Mouse (Mus musculus) MN1 (cell line): ENCODE data around the gene Pou2f3.

Experiments
- DNase-seq: peaks from one replicate; pipeline ENCODE4 v3.0.0-alpha.2; 2016; ENCODE audit warnings: low spot score

Pou2f3 gene

GRCm38 (mm10) chr9:43210190-43210682 lies at the start of gene Pou2f3:
Gene Pou2f3 (minus strand): TSS chr9:43210369.
- DNase-seq = no peak

DNA sequence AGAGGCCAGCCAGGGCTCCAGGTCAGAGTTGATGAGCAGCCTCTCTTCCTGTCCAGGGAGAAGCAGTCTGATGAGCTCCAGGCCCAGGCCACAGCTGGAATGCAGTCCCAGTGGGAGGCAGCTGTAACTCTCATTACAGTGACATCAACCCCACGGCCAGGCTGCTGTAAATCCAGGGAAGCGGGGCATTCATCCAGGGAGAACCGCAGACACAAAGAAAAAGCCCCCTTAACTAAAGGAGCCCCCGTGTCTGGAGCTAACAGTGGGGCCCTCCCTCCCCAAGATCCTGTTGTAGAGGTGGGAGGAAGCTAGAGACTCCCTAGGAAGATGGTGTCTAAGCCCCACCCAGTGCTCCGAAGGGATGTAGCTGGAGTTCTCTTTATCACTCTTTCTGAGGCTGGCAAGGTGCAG lies 43.1 kb upstream of the Pou2f3 start:
- no peak for DNase-seq

DNA sequence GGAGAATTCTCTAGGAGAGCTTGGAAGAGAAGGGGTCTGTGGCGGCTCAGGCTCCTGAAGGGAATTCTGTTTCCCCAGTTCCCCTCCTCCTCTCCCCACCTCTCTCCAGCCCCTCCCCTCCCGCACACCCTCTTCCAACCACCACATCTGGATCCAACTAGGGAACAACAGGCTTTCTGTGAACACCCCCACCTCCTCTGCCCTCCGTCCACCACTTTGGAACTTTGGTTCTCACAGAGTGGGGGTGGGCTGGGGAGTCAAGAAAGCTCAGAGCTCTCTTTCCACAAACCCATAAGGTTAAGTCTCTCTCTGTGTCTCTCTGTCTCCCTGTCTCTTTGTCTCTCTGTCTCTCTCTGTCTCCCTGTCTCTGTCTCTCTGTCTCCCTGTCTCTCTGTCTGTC lies 42.6 kb upstream of the Pou2f3 start:
- no peak for DNase-seq

GRCm38 (mm10) chr9:43251786-43252185 lies 41.6 kb upstream of the Pou2f3 start:
- no peak for DNase-seq

GRCm38 (mm10) chr9:43246738-43247180 lies 36.6 kb upstream of the Pou2f3 start:
- DNase-seq = no peak

DNA sequence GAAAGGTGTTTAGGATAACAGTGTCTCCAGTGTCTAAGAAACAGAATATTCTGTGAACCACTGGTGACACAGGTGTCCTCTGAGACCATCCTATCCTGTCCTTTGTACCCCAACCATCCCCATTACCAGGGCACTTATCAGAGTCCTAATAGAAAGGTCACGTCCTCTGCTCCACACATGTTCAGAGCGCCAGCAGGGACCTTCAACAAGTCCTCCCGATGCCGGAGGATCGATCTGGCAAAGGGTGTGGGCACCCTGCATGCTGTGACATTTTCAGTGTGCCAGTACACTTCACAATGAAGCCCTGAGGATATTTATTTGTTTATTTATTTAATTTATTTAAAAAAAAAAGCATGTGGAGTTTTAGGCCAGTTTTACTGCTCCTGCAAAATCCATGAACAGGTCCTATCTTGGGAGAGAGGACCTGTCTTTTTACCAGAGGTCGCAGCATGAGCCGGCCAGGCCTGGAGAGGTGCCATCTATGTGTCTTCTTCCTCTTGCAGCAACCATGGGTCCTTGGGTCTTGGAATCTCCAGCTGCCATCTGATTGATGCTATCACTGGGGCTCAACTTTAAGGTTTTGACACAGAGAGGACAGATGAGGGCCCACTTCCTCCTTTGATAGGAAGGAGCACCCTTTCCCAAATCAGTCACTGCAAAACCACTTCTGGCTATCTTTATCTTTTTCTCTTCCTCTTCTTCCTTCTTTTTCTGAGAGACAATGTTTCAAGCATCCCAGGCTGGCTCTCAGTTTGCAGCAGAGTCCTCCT lies 35.8 kb upstream of the Pou2f3 start:
- DNase-seq = no peak

GRCm38 (mm10) chr9:43242432-43242831 lies 32.3 kb upstream of the Pou2f3 start:
- no peak for DNase-seq

DNA sequence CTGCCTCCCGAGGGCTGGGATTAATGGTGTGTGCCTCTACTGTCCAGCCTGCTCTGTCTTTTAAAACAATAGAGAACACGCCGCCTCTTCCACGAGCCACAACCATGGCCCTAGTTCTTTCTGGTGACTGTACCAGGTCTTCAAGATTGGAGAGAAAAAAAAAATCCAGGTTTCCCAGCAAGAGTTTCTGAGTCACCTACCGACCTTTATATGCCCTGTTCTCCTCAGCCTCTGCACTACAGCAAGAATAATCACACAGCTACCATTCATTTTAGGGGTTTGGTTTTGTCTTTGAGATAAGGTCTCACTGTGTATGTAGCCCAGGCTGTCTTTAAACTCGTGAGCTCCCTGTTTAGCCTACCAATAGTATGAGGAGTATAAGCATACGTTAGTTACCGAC lies 31.8 kb upstream of the Pou2f3 start:
- no peak for DNase-seq

DNA sequence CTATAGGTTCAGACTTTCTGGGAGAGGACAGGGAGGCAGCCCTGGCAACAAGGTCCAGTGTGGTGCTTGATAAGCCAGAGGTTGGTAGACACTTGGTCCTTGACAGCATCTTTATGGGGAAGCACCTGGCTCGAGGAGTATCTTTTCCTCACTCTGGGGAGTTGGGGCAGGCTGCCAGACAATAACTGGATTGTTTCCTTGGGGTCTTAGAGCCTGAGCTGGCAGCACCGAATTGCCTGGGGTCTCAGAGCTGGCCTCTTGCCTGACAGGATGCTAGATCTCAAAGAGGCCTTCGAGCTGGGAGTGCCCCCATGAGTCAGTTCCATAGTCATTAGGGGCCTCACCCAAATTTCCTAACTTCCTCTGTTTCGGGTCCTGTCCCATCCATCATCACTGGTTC lies 31.1 kb upstream of the Pou2f3 start:
- no peak for DNase-seq

DNA sequence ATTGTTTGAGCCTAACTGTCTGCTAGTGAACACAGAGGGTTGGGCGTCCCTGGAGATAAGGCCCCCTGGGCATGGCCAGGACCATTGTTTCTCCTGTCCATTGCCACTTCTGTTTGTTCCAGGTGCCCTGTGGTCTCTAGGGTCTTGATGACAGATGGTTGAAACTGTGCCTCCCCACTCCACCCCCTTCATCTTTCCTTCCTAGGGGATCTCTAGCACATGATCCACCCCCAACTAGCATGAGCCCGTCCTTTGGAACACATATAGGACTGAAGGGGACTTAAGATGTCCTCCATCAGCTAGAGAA lies 30.4 kb upstream of the Pou2f3 start:
- DNase-seq = no peak

- DNase-seq = no peak
Observed at GRCm38 (mm10) chr9:43239712-43240593, 29.8 kb upstream of the Pou2f3 start, which contains the start of gene Oaf. Gene Oaf (minus strand): TSS chr9:43239911.

- DNase-seq = no peak
Observed at GRCm38 (mm10) chr9:43238631-43239545, 28.7 kb upstream of the Pou2f3 start.

GRCm38 (mm10) chr9:43238167-43238566 lies 28.0 kb upstream of the Pou2f3 start:
- no peak for DNase-seq

- DNase-seq = no peak
Observed at GRCm38 (mm10) chr9:43237111-43237775, 27.1 kb upstream of the Pou2f3 start.

DNA sequence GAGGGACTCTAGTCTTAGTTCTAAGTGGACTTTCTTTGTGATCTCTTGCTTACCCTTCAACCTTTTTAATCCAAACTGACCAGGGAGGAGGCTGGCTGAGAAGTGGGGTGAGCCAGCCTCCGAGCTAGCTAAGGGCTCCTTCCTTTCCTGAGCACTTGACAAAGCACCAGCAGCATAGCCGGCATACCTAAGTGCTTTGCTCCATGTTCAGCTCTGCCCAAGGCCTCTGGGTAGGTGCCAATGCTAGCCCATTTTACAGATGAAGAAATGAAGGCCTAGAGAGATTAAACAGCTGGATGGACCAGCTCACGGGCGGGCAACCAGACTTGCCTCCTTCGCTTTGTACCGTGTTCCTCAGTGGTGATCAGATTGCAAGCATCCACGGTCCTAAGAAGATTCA lies 26.4 kb upstream of the Pou2f3 start:
- DNase-seq = no peak

DNA sequence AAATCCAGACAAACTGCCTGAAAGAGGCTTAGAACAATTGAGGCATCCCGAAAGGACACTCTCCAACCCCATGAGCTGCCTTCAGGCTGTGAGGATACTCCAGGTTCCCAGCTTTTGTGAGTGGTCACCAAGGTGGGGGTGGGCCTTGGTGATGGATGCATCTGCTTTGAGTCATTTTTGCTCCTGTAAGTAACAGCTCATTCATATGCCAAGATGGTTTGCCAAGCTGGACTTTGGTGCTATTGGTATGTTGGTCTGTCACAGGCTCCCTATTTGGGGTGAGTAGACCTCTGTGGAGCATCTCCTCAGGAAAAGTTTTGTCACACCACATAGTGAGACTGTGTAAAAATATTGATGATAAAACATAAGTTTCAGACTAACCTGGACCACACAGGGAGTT lies 25.9 kb upstream of the Pou2f3 start:
- no peak for DNase-seq

- no peak for DNase-seq
Observed at GRCm38 (mm10) chr9:43235336-43235735, 25.2 kb upstream of the Pou2f3 start.

- DNase-seq = no peak
Observed at GRCm38 (mm10) chr9:43234496-43234895, 24.3 kb upstream of the Pou2f3 start.

GRCm38 (mm10) chr9:43233515-43233914 lies 23.3 kb upstream of the Pou2f3 start:
- DNase-seq = no peak

GRCm38 (mm10) chr9:43233044-43233443 lies 22.9 kb upstream of the Pou2f3 start:
- DNase-seq = no peak

GRCm38 (mm10) chr9:43232286-43232685 lies 22.1 kb upstream of the Pou2f3 start:
- no peak for DNase-seq
